Mouse (Mus musculus) v-Abl transformed pro-B cells (cell line): Measurements from ENCODE around the gene Btn1a1.

Source experiments
- in situ Hi-C, 2 experiments: fragments of 400-800 bp; cut with MboI; formaldehyde crosslinking; loops; one replicate each; pipeline ENCODE4 v1.15.1; 2025; ENCODE audit not compliant: unreplicated experiment in 2 of 2

Gene Btn1a1

DNA sequence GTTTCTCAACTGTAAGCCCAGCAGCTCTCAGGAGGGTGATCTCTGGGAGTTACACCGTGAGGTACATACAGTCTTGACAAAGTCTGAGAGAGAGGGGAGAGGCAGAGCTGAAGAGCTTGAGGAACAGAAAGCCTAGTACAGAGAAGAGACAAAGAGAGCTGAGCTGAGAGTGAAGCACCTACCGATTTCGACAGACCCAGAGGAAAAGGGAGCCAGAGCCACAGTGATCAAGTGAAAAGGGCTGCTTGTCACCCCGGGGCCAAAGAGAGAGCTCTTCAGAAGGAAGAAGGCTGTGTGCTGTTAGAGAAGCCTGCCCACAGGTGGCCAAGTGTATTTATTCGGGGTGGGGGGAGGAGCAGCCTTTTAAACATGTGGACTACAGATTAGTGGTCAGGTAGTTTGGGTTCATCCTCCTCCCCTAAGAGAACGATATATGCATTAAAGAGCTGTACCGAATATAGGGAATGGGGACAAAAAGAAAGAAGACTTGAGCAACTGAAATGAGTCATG is at the start of gene Btn1a1:
Btn1a1 (minus strand) TSS at position 302 of the 510 bp plus-strand sequence.
- in situ Hi-C loops: no loop called here

DNA sequence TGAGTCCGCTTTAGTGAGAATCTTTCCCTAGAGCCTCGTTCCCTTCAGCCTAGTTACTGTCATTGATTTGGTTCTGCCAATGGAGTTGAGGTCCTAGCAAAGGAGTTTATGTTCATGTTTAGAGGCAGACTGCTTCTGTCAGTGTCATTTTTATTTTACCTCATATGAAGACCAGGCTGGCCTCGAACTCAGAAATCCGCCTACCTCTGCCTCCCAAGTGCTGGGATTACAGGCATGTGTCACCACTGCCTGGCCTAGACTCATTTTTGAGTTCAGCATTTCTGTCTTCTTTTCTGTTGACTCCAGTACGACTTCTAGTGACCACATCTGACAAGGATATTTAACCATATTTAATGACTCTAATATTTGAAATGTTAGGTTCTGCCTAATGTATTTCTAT is 49.6 kb upstream of the Btn1a1 start:
- in situ Hi-C loops: loop anchor here (5.0 to 10.0 kb wide), 7 partner anchors 68 to 1803 kb away; no protein-coding TSS in a partner anchor

DNA sequence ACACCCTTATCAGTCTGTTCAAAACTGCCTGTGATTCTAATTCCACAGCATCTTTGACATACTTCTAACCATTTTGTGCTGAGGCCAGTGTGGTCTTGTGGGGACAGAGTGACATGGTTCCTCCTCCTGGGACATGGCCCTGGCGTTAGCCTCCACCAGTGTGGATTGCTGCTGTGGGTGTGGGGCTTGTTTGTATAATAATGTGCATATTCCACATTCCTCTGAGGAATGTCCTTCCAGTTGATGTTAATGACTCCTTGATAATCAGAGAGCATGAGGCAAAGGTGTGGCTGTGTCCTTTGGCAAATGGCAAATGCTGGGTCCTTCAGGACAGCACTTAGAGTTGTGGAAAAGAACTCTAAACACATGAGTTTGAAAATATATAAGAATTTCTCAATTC is 47.8 kb upstream of the Btn1a1 start:
- in situ Hi-C loops: loop anchor here (10.0 kb wide), 2 partner anchors 1489 to 1659 kb away; no protein-coding TSS in a partner anchor

DNA sequence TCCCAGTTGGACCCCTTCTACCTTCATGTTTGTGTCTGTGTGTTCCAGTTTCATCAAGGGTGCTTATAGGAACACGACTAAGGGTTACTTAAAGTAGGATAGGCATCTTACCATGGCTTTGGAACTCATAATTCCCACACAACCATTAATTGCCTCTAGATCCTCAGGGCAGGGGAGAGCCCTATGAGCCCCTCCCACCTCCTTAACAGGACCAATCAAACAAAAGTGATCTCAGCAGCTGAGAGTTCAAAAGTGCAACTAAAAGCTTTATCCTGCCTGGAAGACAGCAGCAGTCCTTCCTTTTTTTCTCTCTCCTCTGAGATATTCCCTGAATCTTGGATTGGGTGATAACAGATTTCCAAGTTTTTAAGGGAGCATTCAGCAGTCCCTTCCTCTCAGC is 44.4 kb upstream of the Btn1a1 start:
- in situ Hi-C loops: loop anchor here (10.0 kb wide), 2 partner anchors 1485 to 1655 kb away; no protein-coding TSS in a partner anchor

DNA sequence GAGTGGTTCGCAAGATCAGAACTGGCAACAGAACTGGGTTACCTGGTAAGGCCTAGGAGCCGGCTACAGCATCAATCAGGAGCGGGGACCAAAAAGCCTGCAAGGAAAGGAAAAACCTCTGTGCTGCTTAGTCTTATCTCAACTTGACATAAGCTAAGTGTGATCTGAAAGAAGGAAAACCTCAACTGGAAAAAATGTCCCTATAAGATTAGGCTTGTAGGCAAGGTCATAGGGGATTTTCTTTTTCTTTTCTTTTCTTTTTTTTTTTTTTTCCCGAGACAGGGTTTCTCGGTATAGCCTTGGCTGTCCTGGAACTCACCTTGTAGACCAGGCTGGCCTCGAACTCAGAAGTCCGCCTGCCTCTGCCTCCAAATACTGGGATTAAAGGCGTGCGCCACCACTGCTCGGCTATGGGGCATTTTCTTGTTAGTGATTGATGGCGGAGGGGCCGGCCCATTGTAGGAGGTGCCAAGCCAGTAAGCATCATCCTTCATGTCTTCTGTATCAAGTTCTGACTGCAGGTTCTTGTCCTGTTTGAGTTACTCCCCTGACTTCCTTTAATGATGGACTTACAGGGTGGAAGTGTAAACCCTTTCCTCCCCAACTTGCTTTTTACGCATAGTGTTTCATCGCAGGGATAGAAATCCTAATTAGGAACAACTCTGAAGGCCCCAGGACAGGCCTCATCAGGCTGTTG is 41.3 kb upstream of the Btn1a1 start:
- in situ Hi-C loops: no loop called here

DNA sequence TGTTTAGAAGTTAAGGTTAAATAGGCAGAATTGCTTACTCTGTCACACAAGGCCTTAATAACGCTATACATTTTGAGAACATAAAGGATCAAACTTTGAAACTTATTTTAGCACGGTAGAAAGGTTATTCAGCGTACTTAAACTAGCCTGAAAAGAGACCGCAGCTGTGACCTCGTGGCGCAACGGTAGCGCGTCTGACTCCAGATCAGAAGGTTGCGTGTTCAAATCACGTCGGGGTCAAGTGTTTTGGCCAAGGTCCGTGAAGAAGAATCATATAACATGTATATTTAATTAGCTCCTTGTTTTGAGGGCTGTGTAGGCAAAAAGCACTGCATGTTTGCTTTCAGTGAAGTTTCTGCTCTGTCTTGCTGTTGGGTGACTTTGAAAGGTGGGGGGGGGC is 40.6 kb upstream of the Btn1a1 start:
- in situ Hi-C loops: no loop called here

DNA sequence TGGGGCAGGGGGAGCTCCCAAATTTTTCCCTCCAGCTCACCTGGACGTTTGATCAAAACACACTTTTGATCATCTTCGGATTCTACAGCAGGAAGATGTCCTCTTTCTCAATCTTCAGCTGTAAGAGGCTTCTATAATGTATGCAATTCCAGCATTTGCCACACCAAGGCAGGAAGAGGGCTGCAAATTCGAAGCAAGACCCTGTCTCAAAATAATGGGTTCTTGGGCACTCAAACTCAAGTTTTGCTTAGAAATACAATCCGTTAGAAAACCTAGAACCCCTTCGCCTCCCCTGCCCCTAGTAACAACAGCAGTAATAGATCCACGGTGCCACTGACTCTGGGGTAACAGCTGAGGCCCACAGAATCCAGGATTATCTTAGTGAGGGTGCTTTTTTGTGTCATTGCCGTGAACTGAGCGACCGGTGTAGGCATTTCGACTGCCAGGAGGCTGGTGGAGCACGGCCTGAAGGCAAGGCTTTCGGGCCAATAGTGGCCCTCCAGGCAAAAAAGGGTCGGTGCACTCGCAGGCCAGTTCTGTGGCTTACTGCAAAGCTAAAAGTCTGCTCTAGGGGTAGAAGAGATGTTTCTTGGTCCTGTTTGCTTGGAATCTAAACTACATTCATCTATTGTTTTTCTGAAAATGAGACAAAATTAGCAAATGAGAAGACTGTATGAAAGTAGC is 40.1 kb upstream of the Btn1a1 start:
- in situ Hi-C loops: no loop called here

DNA sequence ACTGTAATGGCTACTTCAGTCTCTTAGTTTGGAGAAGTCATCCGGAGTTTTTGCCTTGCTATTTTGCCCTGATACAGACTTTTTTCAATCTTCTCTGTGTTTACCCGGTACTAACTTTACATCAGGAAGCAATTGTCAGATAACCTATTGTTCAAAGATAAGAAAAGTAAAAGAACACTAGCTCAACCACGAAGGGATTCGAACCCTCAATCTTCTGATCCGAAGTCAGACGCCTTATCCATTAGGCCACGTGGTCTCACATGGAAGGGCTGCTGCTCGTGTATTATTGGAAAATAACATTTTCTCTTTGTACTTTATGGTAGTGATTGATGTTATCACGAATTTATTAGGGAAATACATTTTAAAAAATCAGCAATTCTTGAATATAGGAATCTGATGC is 38.1 kb upstream of the Btn1a1 start:
- in situ Hi-C loops: no loop called here

DNA sequence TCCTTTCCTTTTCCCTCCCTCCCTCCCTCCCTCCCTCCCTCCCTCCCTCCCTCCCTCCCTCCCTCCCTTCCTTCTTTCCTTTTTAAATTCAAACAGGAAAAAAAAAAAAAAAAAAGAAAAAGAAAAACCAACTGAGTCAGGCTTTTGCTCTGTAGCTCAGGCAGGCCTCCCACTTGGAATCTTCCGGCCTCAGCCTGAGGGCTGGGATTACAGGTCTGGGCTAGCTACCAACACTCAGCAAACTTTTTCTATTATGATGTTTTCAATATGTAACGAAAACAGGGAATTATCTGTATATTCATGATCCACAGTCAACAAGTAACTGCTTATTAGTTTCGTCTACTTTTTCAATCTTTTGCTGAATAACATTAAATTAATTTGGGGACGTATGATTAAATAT is 37.2 kb upstream of the Btn1a1 start:
- in situ Hi-C loops: no loop called here

DNA sequence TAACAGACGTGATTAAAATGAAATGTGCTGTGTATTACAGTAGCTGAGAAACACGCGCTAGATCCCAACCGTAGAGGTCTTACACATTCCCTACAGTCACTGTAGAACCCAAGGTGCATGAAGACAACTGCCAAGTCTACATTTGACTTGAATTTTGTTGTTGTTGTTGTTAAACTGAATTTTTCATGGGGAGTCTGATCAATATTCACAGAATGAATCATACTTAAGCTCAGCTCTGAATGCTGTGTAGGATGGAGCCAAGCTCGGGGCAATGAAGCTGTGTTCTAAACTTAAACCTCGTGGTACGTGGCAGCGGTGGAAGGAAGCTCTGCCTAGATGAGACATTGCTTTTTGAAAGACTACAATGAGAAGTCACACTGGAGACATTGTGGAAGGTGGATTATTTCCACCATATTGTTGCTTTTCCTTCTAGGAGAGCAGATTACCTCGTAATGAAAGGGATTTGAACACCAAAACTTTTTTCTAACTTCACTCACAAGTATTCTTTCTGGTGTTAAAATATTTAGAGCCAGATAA is 36.4 kb upstream of the Btn1a1 start:
- in situ Hi-C loops: no loop called here

DNA sequence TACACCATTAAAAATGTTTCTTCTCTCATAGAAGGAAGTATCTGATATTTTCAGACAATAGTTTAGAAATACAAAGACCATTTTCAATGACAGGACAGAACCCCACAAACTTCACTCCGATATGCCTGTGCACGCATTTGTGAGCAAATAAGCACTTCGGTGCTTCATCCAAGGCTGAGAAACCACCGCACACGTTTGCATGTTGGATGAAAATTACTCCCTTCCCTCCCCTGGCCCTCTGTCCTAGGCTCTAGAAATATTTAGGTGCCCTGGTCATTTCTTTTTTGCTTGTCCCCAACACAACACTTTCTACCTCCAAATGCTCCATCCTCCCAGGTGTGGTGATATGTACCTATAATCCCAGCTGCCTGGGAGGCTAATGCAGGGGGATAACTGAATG is 35.8 kb upstream of the Btn1a1 start:
- in situ Hi-C loops: no loop called here

DNA sequence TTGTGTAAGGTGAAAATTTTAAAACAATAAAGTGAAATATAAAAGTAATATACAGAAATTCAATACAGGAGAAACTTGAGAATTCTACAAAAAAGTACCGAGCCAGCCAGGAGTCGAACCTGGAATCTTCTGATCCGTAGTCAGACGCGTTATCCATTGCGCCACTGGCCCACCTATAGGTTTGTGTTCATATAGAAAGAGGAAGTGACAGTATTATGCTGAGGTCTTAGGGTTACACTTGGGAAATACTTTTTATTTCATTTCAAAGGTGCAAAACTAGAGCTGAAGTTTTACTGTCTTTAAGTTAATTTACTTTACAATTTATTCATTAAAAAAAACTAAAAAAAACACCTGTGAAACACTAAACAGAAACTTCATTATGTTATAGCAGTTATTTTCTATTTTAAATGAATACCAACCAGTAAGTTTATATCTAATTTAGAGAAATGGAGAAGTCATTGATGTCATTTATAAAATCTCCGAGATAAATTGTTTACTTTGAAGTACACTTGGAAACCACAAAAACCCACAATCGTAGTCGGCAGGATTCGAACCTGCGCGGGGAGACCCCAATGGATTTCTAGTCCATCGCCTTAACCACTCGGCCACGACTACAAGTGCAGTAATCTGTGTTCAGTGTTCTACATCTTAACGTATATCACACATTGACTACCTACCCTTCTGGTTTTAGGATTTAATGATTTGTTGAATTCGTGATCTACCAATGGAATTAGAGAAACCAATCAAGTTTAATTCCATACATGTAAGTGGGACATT is 34.9 kb upstream of the Btn1a1 start:
- in situ Hi-C loops: no loop called here

DNA sequence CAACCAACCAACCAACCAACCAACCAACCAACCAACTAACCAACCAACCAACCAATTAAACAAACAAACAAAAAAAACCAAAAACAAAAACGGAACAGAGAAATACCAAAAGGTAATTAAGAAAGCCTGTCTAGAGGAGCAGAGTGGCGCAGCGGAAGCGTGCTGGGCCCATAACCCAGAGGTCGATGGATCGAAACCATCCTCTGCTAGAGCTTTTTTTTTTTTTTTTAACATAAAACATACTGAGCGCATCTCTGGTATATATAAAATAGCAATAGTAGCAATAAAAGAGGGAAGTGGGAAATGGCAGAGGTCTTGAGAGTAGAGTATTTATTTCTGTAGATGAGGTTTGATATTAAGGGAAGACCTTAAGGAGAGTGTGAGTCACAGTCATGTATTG is 34.2 kb upstream of the Btn1a1 start:
- in situ Hi-C loops: no loop called here

DNA sequence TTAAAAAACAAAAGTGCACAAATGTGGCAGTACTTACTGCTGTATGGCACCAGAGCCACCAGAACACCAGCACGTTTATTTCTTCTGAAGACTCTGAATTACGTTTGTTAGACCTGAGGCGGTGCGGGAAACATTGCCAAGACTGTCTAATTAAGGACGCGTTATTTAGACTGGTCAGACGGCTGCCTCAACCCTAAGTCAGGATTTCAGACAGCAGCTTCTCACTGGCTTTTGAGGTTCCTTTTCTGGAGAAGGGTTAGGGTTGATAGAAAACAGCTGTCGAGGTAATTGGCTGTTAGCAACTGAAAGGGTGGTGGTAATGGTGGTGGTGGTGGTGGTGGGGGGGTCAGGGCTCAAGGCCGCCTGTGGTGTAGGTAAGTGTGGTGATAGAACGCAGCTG is 33.0 kb upstream of the Btn1a1 start:
- in situ Hi-C loops: no loop called here

DNA sequence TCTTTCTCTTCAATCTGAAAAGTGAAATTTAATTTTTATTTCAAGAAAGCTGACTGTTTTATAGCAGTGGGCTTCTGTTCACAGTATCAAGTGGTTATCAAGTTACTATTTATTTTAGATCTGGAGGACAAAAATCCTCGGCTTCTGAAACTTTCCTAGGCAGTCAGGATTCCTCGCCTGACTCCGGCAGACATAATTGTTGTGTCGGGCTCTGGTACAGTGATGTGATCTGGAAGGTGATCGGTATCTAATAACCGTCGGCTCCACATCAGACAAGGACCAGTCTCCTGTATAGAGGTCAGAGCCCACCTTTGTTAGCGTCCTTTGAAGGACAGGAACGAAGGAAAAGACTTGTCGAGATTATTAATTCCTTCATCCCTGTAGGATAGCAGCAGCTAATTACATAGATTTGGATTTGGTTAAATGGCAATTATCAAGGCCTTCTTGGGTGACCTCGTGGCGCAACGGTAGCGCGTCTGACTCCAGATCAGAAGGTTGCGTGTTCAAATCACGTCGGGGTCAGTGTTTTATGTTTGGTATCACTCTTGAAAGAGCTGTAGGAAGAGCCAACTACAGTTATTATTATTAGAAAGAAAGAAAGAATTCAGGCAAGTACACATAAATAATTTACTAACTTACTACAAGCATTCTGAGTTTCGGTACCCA is 32.1 kb upstream of the Btn1a1 start:
- in situ Hi-C loops: no loop called here

DNA sequence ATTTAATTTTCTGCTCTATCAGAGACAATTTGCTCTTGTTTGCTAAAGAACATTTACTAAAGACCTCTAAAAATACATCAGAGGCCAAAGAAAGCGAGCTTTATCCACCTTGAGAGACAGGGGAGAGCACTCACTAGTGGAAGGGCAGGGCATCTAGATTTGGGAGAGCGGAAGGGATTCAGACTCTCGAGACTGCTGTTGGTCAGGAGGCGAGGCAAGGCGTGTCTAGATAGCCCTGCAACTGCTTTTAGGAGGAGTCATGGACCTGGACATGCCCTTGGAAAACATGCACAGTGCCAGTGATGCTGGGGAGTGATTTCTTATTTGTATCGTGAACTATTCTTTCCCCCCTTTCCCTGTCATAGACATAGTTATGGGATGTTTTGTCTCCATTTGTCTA is 29.8 kb upstream of the Btn1a1 start:
- in situ Hi-C loops: no loop called here

DNA sequence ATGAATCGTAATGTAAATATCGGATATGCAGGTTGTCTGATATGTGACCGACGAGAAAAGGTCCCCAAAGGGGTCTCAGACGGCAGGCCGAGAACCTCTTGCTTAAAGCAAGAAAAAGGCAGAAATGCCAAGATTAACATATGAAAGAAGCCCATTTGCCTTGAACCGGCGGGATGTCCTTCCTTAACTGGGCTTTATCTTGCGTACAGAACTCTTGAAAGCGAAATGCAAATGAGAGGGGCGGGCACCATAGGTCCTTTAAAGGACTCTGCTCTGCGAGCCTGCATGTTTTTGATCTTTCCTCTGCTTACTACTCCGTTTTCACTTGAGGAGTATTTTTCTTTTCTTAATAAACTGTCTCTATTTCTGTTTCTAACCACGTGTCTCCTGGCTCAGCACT is 26.3 kb upstream of the Btn1a1 start:
- in situ Hi-C loops: no loop called here

DNA sequence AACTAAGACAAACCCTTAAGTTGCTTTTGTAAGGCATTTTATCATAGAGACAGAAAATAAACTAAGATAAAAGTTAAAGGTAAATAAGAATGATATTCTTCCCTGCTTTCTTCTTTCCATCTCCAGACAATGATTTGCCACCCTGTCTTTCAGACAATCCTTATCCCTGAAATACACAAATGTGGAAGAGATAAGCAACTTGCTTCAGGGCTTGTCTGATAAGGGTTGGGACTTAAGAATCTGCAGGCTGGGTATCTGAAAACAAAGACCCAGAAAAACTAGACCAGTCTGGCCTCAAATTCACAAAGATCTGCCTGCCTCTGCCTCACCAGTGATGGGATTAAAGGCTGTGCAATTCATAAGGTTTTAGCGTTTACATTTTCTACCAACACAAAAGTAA is 25.6 kb upstream of the Btn1a1 start:
- in situ Hi-C loops: no loop called here

DNA sequence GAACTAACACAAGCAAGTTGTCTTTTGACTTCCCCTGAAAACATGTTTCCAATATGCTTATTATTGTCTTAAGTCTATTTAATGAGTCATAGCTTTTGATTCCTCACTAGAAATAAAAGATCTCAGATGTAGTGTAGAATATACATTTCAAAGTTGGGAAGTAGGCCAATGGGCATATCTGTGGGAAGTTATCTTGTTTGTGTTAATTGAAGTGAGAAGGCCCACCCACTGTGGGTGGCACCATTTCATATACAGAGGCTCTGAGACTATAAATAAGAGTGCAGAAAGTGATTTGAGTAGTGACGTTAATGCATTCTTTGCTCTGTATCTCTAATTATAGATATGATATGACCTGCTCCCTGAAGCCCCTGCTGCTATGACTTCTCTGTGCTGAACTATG is 25.2 kb upstream of the Btn1a1 start:
- in situ Hi-C loops: no loop called here
